Mouse (Mus musculus) splenic B cell, adult 2 months (primary cell): Measurements from ENCODE around the gene Ccdc134.

Source experiments
- DNase-seq: peaks from one replicate; pipeline ENCODE4 v3.0.0-alpha.2; 2011; ENCODE audit warnings: low read depth, low spot score
- H3K27me3 ChIP-seq: 2 replicates; pipeline ENCODE4 v1.6.1; 2012; ENCODE audit warnings: mild to moderate bottlenecking, low read length, moderate library complexity, mixed read lengths; ENCODE audit not compliant: control insufficient read depth, poor library complexity, insufficient read depth, severe bottlenecking
- H3K36me3 ChIP-seq: 2 replicates; pipeline ENCODE4 v1.6.1; 2012; ENCODE audit warnings: mild to moderate bottlenecking, low read length, moderate library complexity, mixed read lengths; ENCODE audit not compliant: control insufficient read depth, poor library complexity, insufficient read depth, severe bottlenecking

Gene Ccdc134

GRCm38 (mm10) chr15:82140355-82140754 is 12.6 kb downstream of the Ccdc134 start:
- peak; percentile 72 for DNase-seq
- Histone ChIP-seq H3K27me3 (no peaks in the 10 kb centered on the region), H3K36me3 (peaks cover 1% of the 10 kb centered on the region; the same call in 1 of the 2 replicates)

- Histone ChIP-seq H3K36me3 (no peaks in the 10 kb centered on the region), H3K27me3 (no peaks in the 10 kb centered on the region)
- no peak for DNase-seq
Observed at GRCm38 (mm10) chr15:82144157-82144556, 16.4 kb downstream of the Ccdc134 start.

GRCm38 (mm10) chr15:82145408-82145807 is 17.7 kb downstream of the Ccdc134 start:
- no peak for DNase-seq
- H3K36me3 ChIP-seq: no peaks in the 10 kb centered on the region
- no peaks in the 10 kb centered on the region for H3K27me3 ChIP-seq

- peak; percentile 44 for DNase-seq
- H3K27me3 ChIP-seq: no peaks in the 10 kb centered on the region
- no peaks in the 10 kb centered on the region for H3K36me3 ChIP-seq
Observed at GRCm38 (mm10) chr15:82145851-82146769, 18.4 kb downstream of the Ccdc134 start.

- no peaks in the 10 kb centered on the region for H3K27me3 ChIP-seq
- DNase-seq: peak; percentile 99
Observed at GRCm38 (mm10) chr15:82146770-82147610, 19.3 kb downstream of the Ccdc134 start, which contains the start of gene Srebf2. TSS of gene Srebf2 (plus strand) at chr15:82147181.

GRCm38 (mm10) chr15:82147611-82148111 is 19.9 kb downstream of the Ccdc134 start:
- Histone ChIP-seq H3K27me3 (no peaks in the 10 kb centered on the region), H3K36me3 (no peaks in the 10 kb centered on the region)
- DNase-seq: peak; percentile 46

More at GRCm38 (mm10) chr15:82146770-82147610, 19.3 kb downstream of the Ccdc134 start, which contains the start of gene Srebf2:
- H3K36me3 ChIP-seq: no peaks in the 10 kb centered on the region

GRCm38 (mm10) chr15:82148510-82148911 is 20.8 kb downstream of the Ccdc134 start:
- peak; percentile 63 for DNase-seq
- Histone ChIP-seq H3K27me3 (no peaks in the 10 kb centered on the region), H3K36me3 (no peaks in the 10 kb centered on the region)

GRCm38 (mm10) chr15:82150042-82150441 is 22.3 kb downstream of the Ccdc134 start:
- Histone ChIP-seq H3K36me3 (no peaks in the 10 kb centered on the region), H3K27me3 (no peaks in the 10 kb centered on the region)
- no peak for DNase-seq

GRCm38 (mm10) chr15:82151176-82151575 is 23.5 kb downstream of the Ccdc134 start:
- DNase-seq: peak; percentile 71

GRCm38 (mm10) chr15:82152022-82152421 is 24.3 kb downstream of the Ccdc134 start:
- Histone ChIP-seq H3K27me3 (no peaks in the 10 kb centered on the region), H3K36me3 (no peaks in the 10 kb centered on the region)
- DNase-seq: no peak

More at GRCm38 (mm10) chr15:82151176-82151575, 23.5 kb downstream of the Ccdc134 start:
- Histone ChIP-seq H3K36me3 (no peaks in the 10 kb centered on the region), H3K27me3 (no peaks in the 10 kb centered on the region)

GRCm38 (mm10) chr15:82152435-82152834 is 24.7 kb downstream of the Ccdc134 start:
- H3K27me3 ChIP-seq: no peaks in the 10 kb centered on the region
- H3K36me3 ChIP-seq: no peaks in the 10 kb centered on the region
- no peak for DNase-seq

GRCm38 (mm10) chr15:82156298-82156697 is 28.6 kb downstream of the Ccdc134 start:
- H3K27me3 ChIP-seq: no peaks in the 10 kb centered on the region
- H3K36me3 ChIP-seq: no peaks in the 10 kb centered on the region; the same call in 1 of the 2 replicates
- DNase-seq: no peak

- DNase-seq: peak; percentile 65
- H3K27me3 ChIP-seq: no peaks in the 10 kb centered on the region
- no peaks in the 10 kb centered on the region; the same call in 1 of the 2 replicates for H3K36me3 ChIP-seq
Observed at GRCm38 (mm10) chr15:82156902-82157301, 29.2 kb downstream of the Ccdc134 start.

- no peak for DNase-seq
Observed at GRCm38 (mm10) chr15:82158243-82159035, 30.7 kb downstream of the Ccdc134 start.

More at GRCm38 (mm10) chr15:82158243-82159035, 30.7 kb downstream of the Ccdc134 start:
- no peaks in the 10 kb centered on the region; the same call in 1 of the 2 replicates for H3K36me3 ChIP-seq
- H3K27me3 ChIP-seq: no peaks in the 10 kb centered on the region
